Mouse (Mus musculus) neural tube, embryonic 14.5 days (tissue): ENCODE measurements around the gene Tie1. TPM values are rescaled to one million over a fixed set of nuclear protein-coding genes. Genes with fewer than 3 reads are reported as not detected.
A peak's percentile ranks its signal among the peaks of the same experiment; 100 is the strongest.
"Not testable (repeated sequence)": the region's sequence is repeated elsewhere in the genome, so short reads cannot be mapped to it uniquely, and the experiment has no call there.

Experiments used
- ATAC-seq: fragments of 200-750 bp; cut with Nextera tagmentation; 2 replicates; pipeline ENCODE4 v1.8.0; 2017; ENCODE audit warnings: low read depth, mild to moderate bottlenecking, moderate TSS enrichment, moderate library complexity
- H3K27ac ChIP-seq: fragments of 300-500 bp; sonication (generic); 2 replicates; pipeline ENCODE4 v1.5.1; 2014; ENCODE audit warnings: low read depth, mild to moderate bottlenecking, control low read depth, low read length, moderate library complexity, mixed read lengths
- H3K27me3 ChIP-seq: fragments of 300-500 bp; sonication (generic); 2 replicates; pipeline ENCODE4 v1.6.1; 2014; ENCODE audit warnings: low read length; ENCODE audit not compliant: control insufficient read depth, insufficient read depth
- H3K36me3 ChIP-seq: fragments of 300-500 bp; sonication (generic); 2 replicates; pipeline ENCODE4 v1.6.1; 2014; ENCODE audit warnings: low read length, mixed read lengths; ENCODE audit not compliant: control insufficient read depth, insufficient read depth
- H3K4me1 ChIP-seq: fragments of 300-500 bp; sonication (generic); 2 replicates; pipeline ENCODE4 v1.6.1; 2014; ENCODE audit warnings: low read length; ENCODE audit not compliant: control insufficient read depth, insufficient read depth
- H3K4me2 ChIP-seq: fragments of 300-500 bp; sonication (generic); 2 replicates; pipeline ENCODE4 v1.6.1; 2014; ENCODE audit warnings: mild to moderate bottlenecking, low read depth, low read length, control low read depth
- H3K4me3 ChIP-seq: fragments of 300-500 bp; sonication (generic); 2 replicates; pipeline ENCODE4 v1.5.1; 2014; ENCODE audit warnings: low read depth, low read length, control low read depth, mixed read lengths
- H3K9ac ChIP-seq: fragments of 300-500 bp; sonication (generic); replicated peaks from 2 replicates; pipeline ENCODE4 v1.6.1; 2014; ENCODE audit warnings: low read depth, mild to moderate bottlenecking, control low read depth, low read length, mixed read lengths
- H3K9me3 ChIP-seq: fragments of 300-500 bp; sonication (generic); 2 replicates; pipeline ENCODE4 v1.6.1; 2016; ENCODE audit warnings: low read length; ENCODE audit not compliant: control insufficient read depth
- WGBS: fragments of 180-500 bp; shearing (Covaris S2); extraction: QIAGEN DNeasy Blood & Tissue Kit; methylation state at CpG from one replicate; pipeline ENCODE4 v1.1.7; 2014; 5-methylcytosine and 5-hydroxymethylcytosine counted together
- polyA plus RNA-seq: library from polyadenylated mRNA; unstranded; fragments of >200 nt; fragmentation: Nextera tagmentation; extraction: Ambion mirVana; gene quantifications from 2 replicates; pipeline ENCODE4 v1.2.1, GENCODE M21; 2014

Tie1 gene
- polyA plus RNA-seq, 1 experiment from 2014 or later = 6.1 TPM

DNA sequence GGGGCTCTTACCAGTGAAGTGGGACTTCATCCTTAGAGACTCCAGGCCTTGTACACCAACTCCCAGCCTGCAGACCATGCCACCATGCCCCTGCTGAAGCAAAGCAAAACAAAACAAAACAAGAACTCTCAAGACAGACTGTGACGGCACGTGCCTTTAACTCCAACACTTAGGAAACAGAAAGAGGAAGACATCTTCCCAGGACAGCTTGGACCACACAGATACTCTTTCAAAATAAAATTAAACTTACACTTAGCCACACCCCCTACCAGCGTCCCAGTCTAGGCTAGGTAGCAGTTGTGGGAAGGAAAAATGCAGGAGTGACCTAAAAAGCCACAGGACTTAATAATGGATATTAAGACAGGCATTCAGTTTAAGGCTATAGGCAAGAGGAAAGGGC lies 35.9 kb upstream of the Tie1 start:
- Histone ChIP-seq H3K9me3 (no peaks in the 10 kb centered on the region), H3K4me3 (no peak overlapping the region), H3K27me3 (no peaks in the 10 kb centered on the region), H3K9ac (no peak overlapping the region), H3K4me2 (no peak overlapping the region), H3K36me3 (no peaks in the 10 kb centered on the region), H3K4me1 (no peaks in the 10 kb centered on the region), H3K27ac (no peak overlapping the region)
- WGBS = 71% methylated on average over 3 of the region's 3 CpGs
- ATAC-seq = no peak

DNA sequence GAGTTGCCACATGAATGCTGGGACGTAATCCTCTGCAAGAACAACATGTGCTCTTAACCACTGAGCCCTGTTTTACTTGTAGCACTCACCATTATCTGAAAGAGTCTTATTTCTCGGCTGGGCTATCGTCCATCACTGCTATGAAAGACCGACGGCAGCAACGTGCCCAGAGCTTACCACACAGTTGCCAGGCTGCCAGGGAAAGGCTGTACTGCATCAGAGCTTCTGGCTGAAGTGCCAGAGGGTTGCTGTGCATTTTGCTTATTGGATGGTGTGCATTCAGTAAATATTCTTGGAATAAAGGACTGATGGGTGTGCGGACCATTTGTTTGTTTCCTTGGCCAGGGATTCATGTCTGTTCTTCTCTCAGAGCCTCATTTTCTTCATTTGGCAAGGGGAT lies 34.1 kb upstream of the Tie1 start:
- no peak for ATAC-seq
- Histone ChIP-seq H3K4me2 (no peak overlapping the region), H3K4me1 (no peaks in the 10 kb centered on the region), H3K27ac (no peak overlapping the region), H3K9ac (no peak overlapping the region), H3K27me3 (no peaks in the 10 kb centered on the region), H3K36me3 (no peaks in the 10 kb centered on the region), H3K9me3 (no peaks in the 10 kb centered on the region), H3K4me3 (no peak overlapping the region)
- WGBS = 52% methylated on average over 7 of the region's 7 CpGs

DNA sequence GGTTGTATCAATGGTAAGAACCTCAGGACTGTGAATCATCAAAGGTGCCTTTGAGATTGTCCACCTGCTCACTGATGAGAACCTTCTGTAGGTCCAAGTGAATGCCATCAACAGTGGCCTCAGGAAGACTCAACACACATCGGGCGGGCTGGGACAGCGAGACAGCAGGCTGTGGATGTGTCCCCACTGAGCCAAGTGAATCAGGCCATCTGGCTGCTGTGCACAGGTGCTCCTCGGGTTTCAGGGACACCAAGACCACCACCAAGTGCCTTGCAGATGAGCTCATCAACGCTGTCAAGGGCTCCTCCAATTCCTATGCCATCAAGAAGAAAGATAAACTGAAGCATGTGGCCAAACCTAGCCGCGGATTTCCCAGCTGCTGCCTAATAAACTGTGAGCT lies 32.4 kb upstream of the Tie1 start:
- ATAC-seq = no peak
- no peak overlapping the region for H3K9ac ChIP-seq
- WGBS = 91% methylated on average over 7 of the region's 7 CpGs
- no peak overlapping the region for H3K4me3 ChIP-seq
- no peaks in the 10 kb centered on the region for H3K27me3 ChIP-seq
- no peaks in the 10 kb centered on the region for H3K36me3 ChIP-seq
- H3K27ac ChIP-seq = no peak overlapping the region
- H3K4me2 ChIP-seq = no peak overlapping the region
- H3K4me1 ChIP-seq = no peaks in the 10 kb centered on the region
- no peaks in the 10 kb centered on the region for H3K9me3 ChIP-seq

DNA sequence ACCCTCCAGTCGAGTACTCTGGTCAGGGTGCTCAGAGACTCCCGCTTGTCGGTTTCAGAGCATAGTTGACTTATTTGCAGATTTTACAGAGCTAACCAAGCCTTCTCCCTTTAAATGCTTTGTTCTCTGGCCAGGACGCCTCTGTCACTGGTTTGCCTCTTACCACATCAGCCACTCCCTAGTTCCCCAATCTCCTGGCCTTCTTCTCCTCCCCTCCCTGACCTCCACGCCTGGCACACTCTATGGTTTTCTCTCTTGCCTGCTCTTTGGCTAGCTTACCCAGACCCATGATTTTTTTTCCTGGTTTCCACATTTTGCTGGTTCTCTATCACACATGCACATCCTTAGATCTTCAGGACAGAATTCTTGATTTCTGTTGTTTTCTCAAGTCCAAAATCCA lies 28.3 kb upstream of the Tie1 start:
- H3K4me1 ChIP-seq = no peaks in the 10 kb centered on the region
- no peak overlapping the region for H3K4me2 ChIP-seq
- H3K27ac ChIP-seq = no peak overlapping the region
- no peaks in the 10 kb centered on the region for H3K27me3 ChIP-seq
- WGBS = 72% methylated on average over 5 of the region's 5 CpGs
- no peak overlapping the region for H3K9ac ChIP-seq
- H3K9me3 ChIP-seq = no peaks in the 10 kb centered on the region
- H3K36me3 ChIP-seq = no peaks in the 10 kb centered on the region
- no peak overlapping the region for H3K4me3 ChIP-seq
- ATAC-seq = no peak

DNA sequence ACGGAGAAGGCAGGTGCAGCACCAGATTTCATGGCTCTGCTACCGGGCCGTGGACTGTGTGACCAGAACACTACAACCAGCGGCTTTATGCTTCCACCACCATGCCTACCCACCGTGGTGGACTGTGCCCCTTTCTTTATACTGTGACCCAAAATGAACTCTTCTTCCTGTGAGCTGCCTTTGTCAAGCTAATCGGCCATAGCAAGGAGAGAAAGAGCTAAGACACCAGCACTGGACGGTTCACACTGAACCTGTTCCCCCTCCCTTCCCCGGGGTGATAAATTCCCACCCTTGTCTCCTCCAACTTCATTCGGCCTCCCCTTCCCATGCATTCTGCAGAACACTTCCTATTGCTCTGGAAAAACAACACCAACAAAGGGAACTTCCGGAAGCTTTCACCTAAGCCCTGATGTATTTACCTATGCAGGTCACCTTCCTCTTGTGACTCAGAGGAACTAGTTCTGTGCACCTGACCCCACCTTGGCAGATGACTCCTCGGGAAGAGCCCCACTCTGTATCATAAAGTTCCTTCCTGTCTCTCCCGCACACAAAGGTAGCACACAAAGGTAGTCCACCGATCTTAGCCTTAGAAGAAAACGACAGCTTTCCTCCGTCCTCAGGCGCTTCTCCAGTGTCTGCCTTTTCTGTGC lies 27.8 kb upstream of the Tie1 start:
- Histone ChIP-seq H3K9ac (no peak overlapping the region), H3K4me2 (no peak overlapping the region), H3K4me3 (no peak overlapping the region), H3K4me1 (no peaks in the 10 kb centered on the region), H3K27me3 (no peaks in the 10 kb centered on the region), H3K36me3 (no peaks in the 10 kb centered on the region), H3K9me3 (no peaks in the 10 kb centered on the region), H3K27ac (no peak overlapping the region)
- ATAC-seq = 0 out of 2 replicates have a peak, but pooled peaks have one; percentile 6
- WGBS = 27% methylated on average over 16 of the region's 16 CpGs

DNA sequence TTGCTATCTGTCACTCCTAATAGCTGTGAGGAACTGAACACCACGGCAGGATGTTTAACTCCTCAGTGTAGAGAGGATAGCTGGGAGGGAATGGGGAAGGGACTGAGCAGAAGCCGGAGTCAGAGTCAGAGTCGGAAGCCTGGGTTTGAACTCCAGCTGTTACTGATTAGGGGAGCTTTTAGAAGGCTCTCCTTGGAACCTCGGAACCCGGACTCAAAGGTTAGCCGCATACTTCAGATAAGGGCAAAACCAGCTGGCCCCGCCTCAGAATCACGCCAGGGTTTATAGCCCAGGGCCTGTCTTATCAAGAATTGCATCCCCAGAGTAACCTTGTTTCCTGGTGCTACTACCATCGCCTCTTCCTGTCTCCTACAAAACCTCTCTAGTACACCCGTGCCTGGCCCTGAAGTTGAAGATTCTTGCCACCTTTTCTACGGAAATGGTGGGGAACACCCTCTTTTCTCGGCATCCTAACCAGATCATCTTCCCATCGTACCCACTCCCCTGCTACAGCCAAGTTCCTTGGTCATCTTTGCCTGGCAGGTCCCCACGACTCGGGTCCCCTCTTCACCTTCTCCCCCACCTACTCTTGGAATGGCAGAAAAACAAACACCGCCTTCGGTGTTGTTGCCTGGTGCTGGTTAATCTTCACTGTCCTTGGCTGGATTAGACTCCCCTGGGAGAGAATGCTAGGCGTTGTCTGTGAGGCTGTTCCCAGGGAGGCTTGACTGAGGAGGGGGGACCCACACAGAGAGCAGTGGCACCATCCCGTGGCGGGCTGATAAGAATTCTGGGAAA lies 27.0 kb upstream of the Tie1 start:
- no peak overlapping the region for H3K27ac ChIP-seq
- no peak overlapping the region; the same call in 1 of the 2 replicates for H3K9ac ChIP-seq
- H3K9me3 ChIP-seq = no peaks in the 10 kb centered on the region
- H3K4me1 ChIP-seq = no peaks in the 10 kb centered on the region
- ATAC-seq = peak; percentile 14; the same call in 1 of the 2 replicates
- H3K4me2 ChIP-seq = peak overlapping the region; percentile 1; the same call in 1 of the 2 replicates
- no peaks in the 10 kb centered on the region for H3K27me3 ChIP-seq
- H3K4me3 ChIP-seq = no peak overlapping the region
- no peaks in the 10 kb centered on the region for H3K36me3 ChIP-seq
- 27% methylated on average over 20 of the region's 20 CpGs for WGBS

DNA sequence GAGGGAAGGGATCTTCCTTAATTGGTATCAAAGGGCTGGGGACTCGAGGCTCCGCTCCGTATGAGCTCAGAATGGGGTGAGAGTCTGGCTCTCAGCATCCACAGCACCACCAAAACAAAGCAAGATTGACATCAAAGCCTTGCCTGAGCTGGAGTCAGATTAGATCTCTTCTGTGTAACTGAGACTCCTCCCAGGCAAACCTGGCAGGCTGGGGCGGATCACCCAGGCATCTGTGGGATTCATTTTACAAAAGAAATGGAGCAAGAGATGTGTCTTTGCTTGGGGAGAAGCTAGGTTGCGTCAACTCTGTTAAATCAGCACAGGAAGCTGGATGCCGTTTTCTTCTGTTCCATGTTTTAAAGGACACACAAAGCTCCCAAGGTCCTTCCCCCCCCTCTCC lies 19.2 kb upstream of the Tie1 start:
- Histone ChIP-seq H3K9me3 (no peaks in the 10 kb centered on the region), H3K36me3 (no peaks in the 10 kb centered on the region), H3K27ac (no peak overlapping the region), H3K4me3 (no peak overlapping the region), H3K4me1 (no peaks in the 10 kb centered on the region), H3K27me3 (no peaks in the 10 kb centered on the region), H3K4me2 (no peak overlapping the region), H3K9ac (no peak overlapping the region)
- WGBS = 24% methylated on average over 6 of the region's 6 CpGs
- no peak for ATAC-seq

DNA sequence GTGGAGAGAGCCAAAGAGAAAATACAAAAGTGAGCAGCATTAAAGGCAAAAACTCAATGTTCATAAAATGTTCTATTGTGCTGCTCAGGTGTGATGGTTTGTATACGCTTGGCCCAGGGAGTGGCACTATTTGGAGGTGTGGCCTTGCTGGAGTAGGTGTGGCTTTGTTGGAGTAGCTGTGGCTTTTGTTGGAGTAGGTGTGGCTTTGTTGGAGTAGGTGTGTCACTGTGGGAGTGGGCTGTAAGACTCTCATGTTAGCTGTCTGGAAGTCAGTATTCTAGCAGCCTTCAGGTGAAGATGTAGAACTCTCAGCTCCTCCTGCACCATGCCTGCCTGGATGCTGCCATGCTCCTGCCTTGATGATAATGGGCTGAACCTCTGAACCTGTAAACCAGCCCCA lies 17.3 kb upstream of the Tie1 start:
- H3K4me1 ChIP-seq, H3K4me2 ChIP-seq, H3K4me3 ChIP-seq, H3K9ac ChIP-seq, ATAC-seq, H3K27ac ChIP-seq, H3K27me3 ChIP-seq, H3K36me3 ChIP-seq, H3K9me3 ChIP-seq: not testable (repeated sequence)
- WGBS = 90% methylated on average over 1 of the region's 1 CpGs

DNA sequence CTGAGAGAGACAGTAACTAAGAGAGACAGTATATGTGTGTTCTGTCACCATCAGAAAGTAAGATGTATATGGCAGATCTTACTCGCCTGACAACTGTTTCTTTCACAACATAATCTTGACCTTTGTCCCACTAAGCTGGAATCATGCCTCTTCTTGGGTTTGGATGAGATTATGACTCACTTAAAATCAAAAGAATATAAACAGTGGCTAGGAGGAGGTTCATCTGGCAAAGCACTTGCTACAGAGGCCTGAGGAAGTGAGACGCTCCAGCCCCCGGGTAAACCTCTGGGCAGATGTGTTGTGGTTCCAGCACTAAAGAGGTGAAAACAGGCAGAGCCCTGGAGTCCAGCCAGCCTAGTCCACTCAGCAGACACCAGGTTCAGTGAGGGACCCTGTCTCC lies 15.7 kb upstream of the Tie1 start:
- no peaks in the 10 kb centered on the region for H3K36me3 ChIP-seq
- H3K4me3 ChIP-seq = no peak overlapping the region

More for the DNA sequence above, 15.7 kb upstream of the Tie1 start:
- Histone ChIP-seq H3K4me2 (no peak overlapping the region), H3K27ac (no peak overlapping the region), H3K9me3 (no peaks in the 10 kb centered on the region), H3K9ac (no peak overlapping the region), H3K27me3 (no peaks in the 10 kb centered on the region), H3K4me1 (no peaks in the 10 kb centered on the region)
- WGBS = 72% methylated on average over 3 of the region's 3 CpGs
- ATAC-seq = no peak
